Mouse (Mus musculus) G1E (cell line): ENCODE measurements around the gene Gmpr.

ENCODE experiments used
- CTCF ChIP-seq: IDR thresholded peaks from 2 replicates; pipeline ENCODE4 v1.5.1; 2012; ENCODE audit warnings: low read depth, low read length, inconsistent platforms, mixed read lengths
- POLR2AphosphoS5 ChIP-seq: IDR thresholded peaks from 2 replicates; pipeline ENCODE4 v1.6.1; 2012; ENCODE audit warnings: low read depth, low read length, inconsistent platforms; ENCODE audit not compliant: insufficient replicate concordance

DNA sequence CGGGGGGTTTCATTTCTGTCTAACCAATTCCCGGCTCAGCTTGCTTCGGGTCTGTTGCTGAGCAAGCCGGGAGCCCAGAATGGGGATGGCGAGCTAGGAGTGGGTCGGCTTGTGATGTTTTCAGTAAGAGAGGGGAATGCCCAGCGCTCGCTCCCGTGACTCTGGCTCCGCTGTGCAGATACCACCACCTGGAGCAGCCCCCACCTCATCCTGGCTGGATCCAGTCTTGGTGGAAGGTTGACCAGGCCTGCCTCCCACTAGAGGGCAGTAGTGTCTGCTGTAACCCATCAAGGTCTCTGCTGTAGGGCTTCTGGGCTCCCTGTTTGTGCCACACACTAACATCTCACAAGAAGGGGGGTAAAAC, 31.9 kb downstream of the Gmpr start:
- TF ChIP-seq CTCF (peak; percentile 73; the same call in 1 of the 2 replicates), POLR2AphosphoS5 (no peak)
